Mouse (Mus musculus): Measurements from ENCODE around the gene Slc10a1.

DNA sequence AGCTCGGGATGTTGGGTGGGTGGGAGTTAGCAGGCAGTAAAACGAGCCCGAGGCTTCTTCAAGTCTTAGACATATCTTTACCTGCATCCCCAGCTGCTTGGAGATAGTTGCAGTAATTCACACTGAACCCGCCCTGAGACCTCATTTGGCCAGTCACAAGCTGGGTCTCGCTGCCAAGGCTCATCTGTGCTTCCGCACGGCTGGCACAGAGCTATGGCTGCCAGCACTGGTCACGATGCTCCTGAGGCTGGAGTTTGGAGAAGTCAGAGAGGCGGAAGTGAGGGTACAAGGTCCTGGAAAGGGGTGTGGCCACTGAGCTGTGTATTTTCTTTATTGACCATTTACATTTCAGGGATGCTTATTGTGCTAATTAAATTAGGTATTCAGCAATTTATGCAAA, 15.2 kb upstream of the Slc10a1 start:
- no peak for TF ChIP-seq TBP (IDR thresholded peaks at IDR 0.05; ENCODE audit: low read depth, low read length)
- TF ChIP-seq POLR2A (IDR thresholded peaks at IDR 0.05; ENCODE audit: control insufficient read depth in 1 of 2, insufficient read depth in 1 of 2, low read depth in 1 of 2, low read length in 2 of 2, poor library complexity in 1 of 2): no peak
- no peak for TF ChIP-seq NELFE (IDR thresholded peaks at IDR 0.05; ENCODE audit: low read depth, low read length)
- no peak for TF ChIP-seq CTCF (IDR thresholded peaks at IDR 0.05 in 2 of 3, conservative IDR thresholded peaks at IDR 0.05 in 1 of 3; ENCODE audit: control insufficient read depth in 1 of 3, insufficient read depth in 1 of 3, low read depth in 2 of 3, low read length in 3 of 3, poor library complexity in 1 of 3, severe bottlenecking in 1 of 3)
- no peak for TF ChIP-seq TAL1 (IDR thresholded peaks at IDR 0.05; ENCODE audit: low read length)
- no peak for TF ChIP-seq CHD1 (IDR thresholded peaks at IDR 0.05; ENCODE audit: low read depth, low read length)
- no peak for TF ChIP-seq CHD2 (IDR thresholded peaks at IDR 0.05; ENCODE audit: low read length)
- TF ChIP-seq MAX (IDR thresholded peaks at IDR 0.05; ENCODE audit: low read length): no peak

Measured in MEL (cell line).